Mouse (Mus musculus) left cerebral cortex, postnatal 14 days (tissue): Measurements from ENCODE around the gene Thg1l. TPM values are rescaled to one million over a fixed set of nuclear protein-coding genes. Genes with fewer than 3 reads are reported as not detected.

Source experiments
- DNase-seq, 2 experiments: peaks; one replicate each; pipeline ENCODE4 v3.0.0; 2021 to 2022; ENCODE audit warnings: low spot score in 2 of 2, mixed read lengths in 1 of 2
- intact Hi-C: fragments of 180-260 bp; cut with DNase I; formaldehyde crosslinking; loops from one replicate; pipeline ENCODE4 v1.15.1; 2025
- long read RNA-seq, 2 experiments: library from polyadenylated mRNA; stranded (forward); transcript quantifications; one replicate each; pipeline ENCODE4 v2.0.0; 2021
- total RNA-seq, 2 experiments: library from RNA; stranded (reverse); gene quantifications; 2 replicates each; pipeline ENCODE4 v1.2.3; 2021

Gene Thg1l
- 1 to 10 TPM; 7.4 to 10.0 TPM for total RNA-seq
- long read RNA-seq, experiment 1, partial matches to known transcripts = 0 of 1 reads
- long read RNA-seq, experiment 1, other reads (novel, unspliced or antisense) = 1 of 1 reads
- long read RNA-seq, experiment 2, partial matches to known transcripts = 0 of 1 reads
- long read RNA-seq, experiment 2, other reads (novel, unspliced or antisense) = 0 of 1 reads

DNA sequence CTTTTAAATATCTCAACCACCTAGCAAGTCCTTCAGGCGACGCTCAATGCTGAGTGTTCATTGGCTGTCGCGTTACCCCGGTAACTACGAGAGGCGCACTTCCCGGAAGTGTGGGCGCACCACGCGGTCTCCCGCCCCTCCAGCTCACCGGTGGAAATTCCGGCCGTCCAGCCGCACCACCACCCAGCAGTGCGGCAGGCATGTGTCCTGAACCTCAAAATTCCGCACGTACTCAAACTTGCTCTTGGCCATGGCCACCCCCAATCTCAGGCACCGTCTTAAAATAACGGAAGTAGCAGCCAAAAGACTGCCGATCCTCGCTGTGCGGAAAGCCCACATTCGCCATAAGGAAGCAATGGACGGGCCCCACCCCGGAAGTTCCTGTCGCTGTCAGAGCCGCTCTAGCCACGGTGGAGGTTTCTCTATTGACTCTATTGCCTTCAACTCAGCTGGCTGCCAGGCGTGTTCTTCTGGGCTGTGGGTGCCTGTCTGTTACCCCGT, at the start of gene Thg1l:
Gene Thg1l, minus strand, starts transcription at position 368 of the 501 bp plus-strand sequence.
- intact Hi-C loops = no loop called here
- peak; percentile 88 to 90 for DNase-seq

DNA sequence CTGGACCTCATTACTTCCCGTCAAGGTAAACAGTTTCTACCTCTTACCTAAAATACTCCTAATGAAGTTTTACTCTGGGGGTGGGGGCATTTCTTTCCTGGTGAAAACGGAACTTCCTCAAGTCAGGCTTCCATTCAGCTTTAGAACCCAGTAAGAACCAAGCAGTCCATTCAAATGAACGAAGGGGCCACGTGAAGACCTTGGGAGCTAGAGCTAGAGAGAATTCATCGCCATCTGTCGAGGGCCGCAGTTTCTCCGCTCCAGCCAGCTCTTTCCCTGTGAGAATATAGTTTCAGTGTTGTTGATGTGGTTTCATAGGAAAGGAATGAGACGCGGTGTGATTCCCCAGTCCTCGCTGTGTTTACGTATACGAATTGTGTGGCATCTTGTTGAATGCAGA, 36.8 kb upstream of the Thg1l start:
- DNase-seq = no peak
- intact Hi-C loops = no loop called here

DNA sequence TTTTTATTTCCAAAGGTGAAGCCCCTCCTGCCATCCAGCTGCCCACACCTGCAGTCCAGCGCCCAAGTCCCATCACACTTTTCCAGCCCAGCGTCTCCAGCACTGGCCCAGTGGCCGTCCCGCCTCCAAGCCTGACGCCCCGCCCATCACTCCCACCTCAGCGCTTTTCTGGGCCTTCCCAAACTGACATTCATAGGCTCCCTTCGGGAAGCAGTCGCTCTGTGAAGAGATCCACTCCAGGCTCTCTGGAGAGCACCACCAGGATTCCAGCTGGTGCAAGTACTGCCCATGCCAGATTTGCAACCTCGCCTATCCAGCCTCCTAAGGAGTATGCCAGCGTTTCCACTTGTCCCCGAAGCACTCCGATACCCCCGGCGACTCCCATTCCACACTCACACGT, 36.3 kb upstream of the Thg1l start:
- no peak for DNase-seq
- intact Hi-C loops = no loop called here

DNA sequence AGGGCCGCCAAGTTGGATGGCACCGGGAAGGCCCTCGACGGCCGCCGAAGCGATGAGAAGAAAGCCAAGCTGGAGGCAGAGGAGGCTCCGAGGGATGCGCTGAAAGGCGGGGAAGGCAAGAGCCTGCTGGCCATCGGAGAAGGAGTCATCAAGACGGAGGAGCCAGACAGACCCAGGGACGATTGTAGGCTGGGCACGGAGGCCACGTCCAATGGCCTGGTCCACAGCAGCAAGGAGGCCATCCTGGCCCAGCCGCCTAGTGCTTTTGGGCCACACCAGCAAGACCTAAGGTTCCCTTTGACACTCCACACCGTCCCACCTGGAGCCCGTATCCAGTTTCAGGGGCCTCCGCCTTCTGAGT, 25.6 kb upstream of the Thg1l start:
- intact Hi-C loops = no loop called here
- no peak for DNase-seq

DNA sequence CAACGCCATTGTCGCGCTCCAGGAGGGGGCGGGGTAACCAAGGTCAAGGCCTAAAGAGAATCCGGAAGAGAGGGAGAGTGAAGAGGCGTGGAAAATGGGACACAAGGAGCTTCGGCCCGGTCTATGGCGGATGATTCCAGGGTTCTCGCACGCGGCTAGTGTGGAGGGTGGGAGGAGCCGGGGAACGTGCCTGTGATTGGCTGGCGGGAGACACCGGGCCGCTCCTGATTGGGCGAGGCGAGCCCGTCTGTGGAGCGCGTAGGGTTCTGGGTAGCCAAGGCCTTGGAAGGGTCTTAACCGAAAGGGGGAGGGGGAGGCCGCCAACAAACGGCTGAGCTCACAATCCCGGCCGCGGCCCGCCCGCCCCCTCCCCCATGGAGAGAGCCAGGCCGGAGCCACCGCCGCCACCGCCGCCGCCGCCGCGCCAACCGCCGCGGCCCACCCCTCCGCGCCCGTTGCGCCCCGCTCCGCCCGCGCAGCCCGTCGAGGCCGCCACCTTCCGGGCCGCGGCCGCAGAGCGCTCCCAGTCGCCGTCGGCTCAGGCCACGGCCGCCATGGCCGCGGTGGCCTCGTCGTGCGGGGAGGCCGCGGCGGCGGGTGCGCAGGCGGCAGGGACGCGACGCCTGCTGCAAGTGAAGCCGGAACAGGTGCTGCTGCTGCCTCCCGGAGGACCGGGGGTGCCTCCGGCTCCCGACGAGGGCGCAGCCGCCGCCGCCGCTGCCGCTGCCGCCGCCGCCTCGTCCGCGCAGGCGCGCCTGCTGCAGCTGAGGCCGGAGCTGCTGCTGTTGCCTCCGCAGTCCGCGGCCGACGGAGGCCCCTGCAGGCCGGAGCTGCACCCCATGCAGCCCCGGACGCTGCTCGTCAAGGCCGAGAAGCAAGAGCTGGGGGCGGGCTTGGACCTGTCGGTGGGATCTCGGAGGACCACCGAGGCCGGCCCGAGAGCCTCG, 24.9 kb upstream of the Thg1l start, which contains the start of gene Sox30:
Gene Sox30, plus strand, starts transcription at position 365 of the 947 bp plus-strand sequence.
- peak; percentile 59 to 60 for DNase-seq
- intact Hi-C loops = no loop called here

DNA sequence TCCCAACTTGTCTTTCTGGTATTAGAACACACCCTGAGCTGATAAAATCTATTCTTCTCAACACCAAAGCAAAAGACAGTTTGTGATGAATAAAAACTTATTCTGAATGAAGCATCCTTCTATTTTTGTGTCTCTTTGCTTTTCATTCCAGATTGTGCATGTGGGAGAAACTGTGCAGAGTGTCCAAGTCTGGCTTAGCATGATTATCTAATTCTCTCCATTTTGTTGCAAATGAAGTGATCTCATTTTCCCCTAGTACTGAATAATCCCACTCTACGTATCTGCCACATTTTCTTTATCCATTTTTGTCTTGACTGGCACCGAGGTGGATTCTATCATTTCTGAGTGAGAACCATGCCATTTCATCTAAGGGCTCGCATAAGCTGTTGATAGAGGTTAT, 20.8 kb upstream of the Thg1l start:
- peak in 1 of 2 experiments; percentile 52 for DNase-seq
- intact Hi-C loops = no loop called here

DNA sequence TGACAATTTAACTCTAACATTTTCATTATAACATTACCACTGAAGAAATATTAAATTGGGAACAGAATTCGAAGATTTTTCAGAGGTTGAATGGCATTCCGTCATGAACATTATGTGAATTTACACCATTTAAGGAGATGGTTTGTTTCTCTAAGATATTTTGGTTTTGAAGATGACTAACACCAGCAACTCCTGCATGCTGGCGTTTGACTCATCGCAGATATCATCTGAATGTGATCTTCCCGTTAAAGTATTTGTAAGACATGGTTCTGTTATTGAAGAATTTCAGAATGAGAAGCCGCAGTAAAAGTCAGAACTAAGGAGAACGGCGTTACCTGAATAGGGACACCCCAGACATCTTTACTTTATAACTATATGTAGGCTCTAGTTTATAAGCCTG, 19.2 kb upstream of the Thg1l start:
- no peak for DNase-seq
- intact Hi-C loops = no loop called here

DNA sequence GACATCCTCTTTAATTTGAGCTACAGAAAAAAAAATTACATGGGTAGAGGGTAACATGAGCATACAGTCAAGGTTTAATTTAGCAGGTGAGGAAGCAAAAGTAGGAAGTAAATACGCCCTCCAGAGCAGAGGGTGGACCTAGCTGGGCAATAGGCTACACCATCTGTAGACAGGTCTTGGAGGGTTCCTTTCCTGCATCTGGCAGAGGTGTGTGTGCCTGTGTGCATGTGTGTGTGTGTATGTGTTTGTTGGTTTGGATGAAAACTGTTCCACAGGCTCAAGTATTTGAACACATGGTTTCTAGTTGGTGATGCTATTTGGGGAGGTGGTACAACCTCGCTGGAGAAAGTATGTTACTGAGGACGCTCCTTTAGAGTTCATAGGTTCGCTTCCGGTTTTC, 18.3 kb upstream of the Thg1l start:
- intact Hi-C loops = no loop called here
- no peak for DNase-seq

DNA sequence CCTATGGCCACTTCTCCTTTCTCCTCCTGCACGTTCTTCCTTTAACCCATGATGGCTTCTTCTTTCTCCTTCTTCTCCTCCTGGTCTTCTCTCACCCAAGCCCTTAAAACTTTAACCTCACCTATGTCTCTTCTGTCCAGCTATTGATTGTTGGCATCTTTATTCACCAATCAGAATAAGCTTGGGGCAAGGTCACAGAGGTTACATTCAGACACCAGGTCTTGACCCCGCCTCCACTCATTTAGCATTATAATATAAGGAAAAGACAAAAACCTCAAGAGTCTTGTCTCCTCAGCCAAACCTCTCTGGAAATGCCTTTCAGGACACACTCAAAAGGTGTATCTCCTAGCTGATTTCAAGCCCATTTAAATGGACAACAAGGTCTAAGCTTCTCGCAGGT, 13.2 kb upstream of the Thg1l start:
- intact Hi-C loops = no loop called here
- DNase-seq = no peak

DNA sequence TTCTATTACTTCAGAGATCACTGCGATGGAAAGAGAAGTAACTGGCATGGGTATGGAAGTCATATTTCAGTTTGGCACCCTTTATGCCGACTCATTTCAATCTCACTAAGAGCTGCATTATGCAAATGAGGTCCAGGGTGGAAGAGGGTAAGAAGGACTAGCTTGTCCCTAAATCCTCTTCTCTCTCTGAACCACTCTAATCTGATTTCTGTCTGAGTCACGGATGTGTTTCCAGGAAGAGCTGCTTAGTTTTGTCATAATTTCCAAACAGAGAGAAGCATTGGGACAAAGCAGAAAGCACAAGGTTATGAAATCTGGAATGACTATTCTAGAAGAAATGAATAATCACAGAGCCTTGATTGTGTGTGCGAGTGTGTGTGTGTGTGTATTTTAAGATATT, 11.6 kb upstream of the Thg1l start:
- intact Hi-C loops = no loop called here
- DNase-seq = no peak

DNA sequence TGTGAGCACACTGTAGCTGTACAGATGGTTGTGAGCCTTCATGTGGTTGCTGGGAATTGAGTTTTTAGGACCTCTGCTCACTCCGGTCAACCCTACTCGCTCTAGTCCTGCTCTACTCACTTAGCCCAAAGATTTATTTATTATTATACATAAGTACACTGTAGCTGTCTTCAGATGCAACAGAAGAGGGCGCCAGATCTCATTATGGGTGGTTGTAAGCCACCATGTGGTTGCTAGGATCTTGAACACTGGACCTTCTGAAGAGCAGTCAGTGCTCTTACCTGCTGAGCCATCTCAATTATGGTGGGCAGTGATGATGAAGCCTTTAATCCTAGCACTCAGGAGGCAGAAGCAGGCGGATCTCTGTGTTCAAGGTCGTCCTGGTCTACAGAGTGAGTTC, 4.7 kb upstream of the Thg1l start:
- DNase-seq = no peak
- intact Hi-C loops = no loop called here

DNA sequence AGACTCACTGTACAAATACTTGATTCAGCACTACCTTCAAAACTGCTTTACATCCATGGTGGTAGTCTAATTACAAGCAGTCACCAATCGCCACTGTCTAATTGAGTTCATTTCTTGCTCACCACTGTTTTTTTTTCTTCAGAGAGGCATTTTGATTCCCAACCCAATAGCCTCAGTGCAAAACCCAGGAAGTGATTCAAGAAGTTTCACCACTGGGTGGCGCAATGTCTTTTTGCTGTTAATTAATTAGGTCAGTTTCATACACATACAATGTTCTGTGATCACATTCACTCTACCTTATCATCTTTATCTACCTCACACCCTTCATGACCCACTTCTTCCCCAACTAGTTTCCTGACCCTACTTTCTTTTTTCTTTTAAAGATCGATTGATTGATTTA, 4.3 kb upstream of the Thg1l start:
- intact Hi-C loops = no loop called here
- DNase-seq = peak in 1 of 2 experiments; percentile 35

DNA sequence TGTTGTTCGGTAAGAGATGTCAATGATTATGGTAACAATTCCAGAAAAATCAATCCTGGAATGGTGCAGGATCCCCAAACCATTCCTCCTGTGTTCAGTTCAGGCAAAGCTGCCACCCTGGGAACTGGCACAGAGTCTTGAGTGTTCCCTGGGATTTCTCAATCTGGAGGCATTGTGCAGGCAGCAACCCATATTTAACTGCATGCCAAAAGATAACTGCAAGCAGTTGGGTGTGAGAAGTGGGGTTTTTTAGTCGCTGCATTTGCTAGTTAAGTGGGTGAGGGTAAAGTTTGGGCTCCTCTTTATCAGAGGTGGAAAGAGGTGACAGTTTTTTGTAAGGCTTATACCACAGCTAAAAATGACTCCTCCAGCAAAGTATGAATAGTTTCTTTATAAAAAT, 7.8 kb downstream of the Thg1l start:
- peak; percentile 46 to 59 for DNase-seq
- intact Hi-C loops = loop anchor here (5.0 to 10.0 kb wide), 4 partner anchors 105 to 270 kb away; partner anchors contain the start of gene Gm12166

DNA sequence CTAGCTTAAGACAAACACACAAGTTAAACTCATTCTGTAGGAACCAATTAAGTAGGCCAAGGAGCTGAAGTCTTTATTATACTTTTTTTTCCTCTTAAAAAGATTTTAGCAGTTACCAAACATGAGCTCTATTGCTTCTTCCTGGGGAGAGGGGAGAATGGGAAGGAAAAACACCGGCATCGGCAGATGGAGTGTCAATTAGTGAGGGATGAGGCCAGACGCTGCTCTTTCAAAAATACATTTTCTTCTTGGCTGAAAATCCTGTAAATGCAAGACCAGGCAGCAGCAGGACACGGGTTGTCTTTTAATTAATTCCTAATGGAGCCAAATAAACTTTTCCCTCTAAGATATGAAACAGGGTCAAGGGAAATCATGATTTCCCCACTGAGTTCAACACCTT, 8.5 kb downstream of the Thg1l start:
- intact Hi-C loops = loop anchor here (5.0 to 10.0 kb wide), 4 partner anchors 106 to 271 kb away; partner anchors contain the start of gene Gm12166
- DNase-seq = no peak

DNA sequence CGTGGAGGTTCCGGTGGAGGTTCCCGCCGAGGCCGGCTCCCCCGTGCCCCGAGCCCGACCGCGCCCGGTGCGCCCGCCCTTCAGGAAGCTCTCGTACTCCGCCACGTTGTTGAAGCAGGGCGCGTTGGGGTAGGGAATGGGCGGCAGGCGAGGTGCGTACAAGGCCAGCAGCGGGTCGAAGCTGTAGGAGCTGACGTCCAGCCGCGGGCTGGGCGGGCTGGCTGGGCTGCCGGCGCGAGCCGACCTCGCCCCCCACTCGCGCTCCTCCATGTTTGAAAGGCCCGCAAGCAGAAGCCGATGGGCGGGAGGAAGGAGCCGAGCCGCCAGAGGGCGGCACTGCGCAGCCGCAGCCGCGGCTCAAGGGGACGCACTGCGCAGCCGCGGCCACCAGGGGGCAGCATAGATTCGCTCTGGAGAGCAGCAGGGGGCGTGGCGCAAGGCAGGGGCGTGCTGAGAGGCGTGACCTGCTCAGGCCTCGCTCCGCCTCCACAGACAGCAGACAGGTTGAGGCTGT, 10.6 kb downstream of the Thg1l start, which contains the start of gene Lsm11:
Gene Lsm11, minus strand, starts transcription at position 293 of the 514 bp plus-strand sequence.
- intact Hi-C loops = loop anchor here (5.0 to 10.0 kb wide), 4 partner anchors 108 to 273 kb away; partner anchors contain the start of gene Gm12166
- peak; percentile 95 to 98 for DNase-seq

DNA sequence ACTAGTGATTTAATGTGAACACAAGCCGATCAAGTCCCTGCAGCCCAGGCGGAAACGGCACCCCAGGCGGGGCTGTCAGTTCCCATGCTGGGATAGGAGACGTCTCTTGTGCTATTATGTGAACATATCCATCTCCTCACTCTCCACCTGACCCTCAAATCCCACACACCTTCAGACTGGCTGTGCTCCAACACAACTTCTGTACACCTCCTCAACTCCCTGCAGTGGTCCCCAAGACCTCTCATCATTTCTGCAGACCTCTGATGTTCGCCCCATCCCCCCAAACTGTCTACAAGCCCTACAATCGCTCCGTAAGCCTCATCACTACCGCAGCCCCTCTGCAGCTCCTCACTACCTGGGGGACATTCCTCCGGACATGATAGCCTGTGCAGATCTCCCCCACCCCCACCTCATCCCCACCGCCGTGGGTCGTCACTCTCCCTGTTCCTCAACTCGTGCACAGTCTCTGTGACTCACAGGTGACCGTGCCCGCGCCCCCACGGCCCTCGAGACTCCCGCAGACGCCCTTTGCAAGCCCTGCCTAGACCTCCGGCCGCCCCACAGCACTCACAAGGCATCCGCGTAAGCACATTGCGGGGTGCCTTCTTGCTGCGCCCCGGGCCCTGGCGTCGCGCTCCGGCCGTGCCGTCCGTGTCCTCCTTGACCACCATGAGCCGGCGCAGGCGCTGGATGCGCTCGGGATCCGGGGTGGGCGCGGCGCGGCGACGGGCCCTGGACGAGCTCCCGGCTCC, 11.2 kb downstream of the Thg1l start:
- intact Hi-C loops = loop anchor here (10.0 kb wide), 1 partner anchor 191 kb away; no protein-coding TSS in a partner anchor

DNA sequence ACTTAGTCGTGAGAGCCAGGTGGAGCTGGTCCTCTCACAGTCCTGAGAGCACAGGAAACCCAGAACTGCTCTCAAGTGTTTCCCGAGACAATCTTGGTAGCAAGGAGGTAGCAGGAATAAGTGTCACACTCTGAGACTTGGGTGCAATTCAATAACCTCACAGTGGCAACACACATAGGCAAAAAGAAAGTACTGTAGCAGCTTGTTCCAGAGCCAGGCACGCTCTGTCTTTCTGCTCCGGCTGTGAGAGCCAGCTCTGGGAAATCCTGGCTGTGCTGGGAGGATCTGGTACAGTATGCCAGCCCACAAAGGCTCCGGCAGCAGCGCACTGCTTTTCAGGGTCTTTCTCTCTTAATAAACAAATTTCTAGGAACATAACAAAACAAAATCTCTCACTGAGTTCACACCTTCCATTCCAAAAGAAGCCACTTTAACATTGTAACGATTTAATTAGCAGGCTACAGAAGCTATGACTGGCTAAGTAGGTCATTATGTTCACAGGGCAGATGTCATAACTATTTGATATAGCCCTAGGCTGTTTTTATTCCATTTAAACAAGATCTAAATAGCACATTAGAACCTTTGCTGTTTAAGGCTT, 12.1 kb downstream of the Thg1l start:
- intact Hi-C loops = loop anchor here (10.0 kb wide), 1 partner anchor 192 kb away; no protein-coding TSS in a partner anchor
- peak; percentile 66 to 79 for DNase-seq

More for the DNA sequence above, 11.2 kb downstream of the Thg1l start:
- peak; percentile 16 to 39 for DNase-seq

DNA sequence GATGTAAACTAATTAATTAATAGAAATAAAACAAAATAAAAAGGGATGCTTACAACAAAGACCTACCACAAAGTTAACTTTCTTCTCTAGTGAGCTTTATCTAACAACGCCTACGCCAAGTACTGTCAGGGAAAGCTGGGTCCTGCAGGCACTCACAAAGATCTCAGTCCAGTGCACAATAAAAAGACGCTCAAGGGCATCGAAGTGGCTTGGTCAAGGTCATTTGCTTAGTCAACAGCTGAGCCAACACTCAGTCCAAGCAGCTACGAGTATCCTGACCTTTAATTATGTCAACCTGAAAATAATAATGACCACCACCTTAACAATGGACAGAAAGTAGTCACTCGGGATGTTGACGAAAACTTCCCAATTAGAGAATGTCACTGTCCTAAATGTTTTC, 13.0 kb downstream of the Thg1l start:
- intact Hi-C loops = loop anchor here (10.0 kb wide), 1 partner anchor 193 kb away; no protein-coding TSS in a partner anchor

DNA sequence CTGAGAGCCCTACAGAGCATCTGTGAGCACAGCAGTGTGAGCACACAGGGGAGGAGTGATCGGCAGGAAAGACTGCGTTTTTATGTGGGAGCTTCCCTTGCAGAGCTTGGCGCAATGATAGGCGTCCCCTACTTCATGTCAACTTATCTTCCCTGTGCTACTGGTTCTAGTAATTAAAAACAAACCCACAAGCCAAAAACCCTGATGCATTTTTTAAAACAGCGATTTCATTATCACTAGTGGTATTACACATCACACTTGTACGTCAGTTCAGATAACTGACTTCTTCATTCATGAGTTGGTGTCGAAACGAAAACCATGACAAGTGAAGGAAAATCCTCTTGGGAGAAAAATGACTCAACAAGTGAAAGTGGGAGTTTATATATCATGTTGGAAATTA, 16.4 kb downstream of the Thg1l start:
- intact Hi-C loops = no loop called here

More for the DNA sequence above, 13.0 kb downstream of the Thg1l start:
- DNase-seq = no peak

More for the DNA sequence above, 16.4 kb downstream of the Thg1l start:
- no peak for DNase-seq
